Mouse (Mus musculus) CH12.LX (cell line): Measurements from ENCODE around the gene Acer3.

Experiments
- EP300 ChIP-seq: IDR thresholded peaks from 2 replicates; pipeline ENCODE4 v1.6.1; 2011; ENCODE audit warnings: low read length, improper control_type of control experiment
- NELFE ChIP-seq: IDR thresholded peaks from 2 replicates; pipeline ENCODE4 v1.6.1; 2011; ENCODE audit warnings: low read depth, low read length, improper control_type of control experiment
- TCF12 ChIP-seq: IDR thresholded peaks from 2 replicates; pipeline ENCODE4 v1.6.1; 2014; ENCODE audit warnings: low read depth, mild to moderate bottlenecking, inconsistent platforms, low read length, improper control_type of control experiment
- ZC3H11A ChIP-seq: IDR thresholded peaks from 2 replicates; pipeline ENCODE4 v1.6.1; 2012; ENCODE audit warnings: low read depth, mild to moderate bottlenecking, inconsistent platforms, low read length, improper control_type of control experiment

DNA sequence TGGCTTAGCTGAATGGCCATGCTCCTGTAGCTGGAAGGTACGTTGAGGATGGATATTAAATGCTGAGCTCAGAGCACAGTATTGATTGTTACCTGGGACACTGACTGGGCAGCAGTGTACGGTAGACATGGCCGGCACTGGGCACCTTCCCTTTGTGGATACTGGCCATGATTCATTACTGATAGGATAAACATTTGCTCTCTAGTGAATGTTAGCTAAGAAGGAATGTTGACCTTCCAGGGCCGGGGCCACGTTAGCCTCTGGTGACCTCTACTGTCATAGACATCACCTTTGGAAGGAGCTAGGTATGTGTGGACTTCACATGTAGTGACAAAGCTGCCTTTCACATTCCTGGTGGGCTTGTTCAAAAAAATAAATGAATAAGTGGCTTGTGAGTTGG lies 26.5 kb upstream of the Acer3 start:
- TF ChIP-seq ZC3H11A (no peak), TCF12 (no peak), EP300 (no peak), NELFE (no peak)
